Mouse (Mus musculus) embryonic facial prominence, embryonic 14.5 days (tissue): Measurements from ENCODE around the gene Egr4. TPM values are rescaled to one million over a fixed set of nuclear protein-coding genes. Genes with fewer than 3 reads are reported as not detected.

ENCODE experiments used
- ATAC-seq: fragments of 200-750 bp; cut with Nextera tagmentation; 2 replicates; pipeline ENCODE4 v1.8.0; 2017; ENCODE audit warnings: low read depth, moderate number of reproducible peaks, moderate TSS enrichment
- DNase-seq: peaks from one replicate; pipeline ENCODE4 v3.0.0-alpha.2; 2015; ENCODE audit warnings: low spot score
- H3K27ac ChIP-seq: fragments of 300-500 bp; sonication (generic); replicated peaks from 2 replicates; pipeline ENCODE4 v1.5.1; 2014; ENCODE audit warnings: low read depth, mild to moderate bottlenecking, low read length, moderate library complexity
- H3K27me3 ChIP-seq: fragments of 300-500 bp; sonication (generic); replicated peaks from 2 replicates; pipeline ENCODE4 v1.6.1; 2014; ENCODE audit warnings: low read length; ENCODE audit not compliant: control insufficient read depth, insufficient read depth
- H3K36me3 ChIP-seq: fragments of 300-500 bp; sonication (generic); 2 replicates; pipeline ENCODE4 v1.6.1; 2014; ENCODE audit warnings: low read length, mixed read lengths; ENCODE audit not compliant: control insufficient read depth, insufficient read depth
- H3K4me1 ChIP-seq: fragments of 300-500 bp; sonication (generic); 2 replicates; pipeline ENCODE4 v1.6.1; 2014; ENCODE audit warnings: antibody characterized with exemption, low read length; ENCODE audit not compliant: control insufficient read depth, insufficient read depth
- H3K4me2 ChIP-seq: fragments of 300-500 bp; sonication (generic); 2 replicates; pipeline ENCODE4 v1.6.1; 2014; ENCODE audit warnings: low read depth, mild to moderate bottlenecking, low read length, moderate library complexity, mixed read lengths
- H3K4me3 ChIP-seq: fragments of 300-500 bp; sonication (generic); 2 replicates; pipeline ENCODE4 v1.5.1; 2014; ENCODE audit warnings: low read depth, mild to moderate bottlenecking, low read length
- H3K9ac ChIP-seq: fragments of 300-500 bp; sonication (generic); 2 replicates; pipeline ENCODE4 v1.6.1; 2014; ENCODE audit warnings: low read depth, mild to moderate bottlenecking, low read length, moderate library complexity, mixed read lengths
- H3K9me3 ChIP-seq: fragments of 300-500 bp; sonication (generic); 2 replicates; pipeline ENCODE4 v1.6.1; 2016; ENCODE audit warnings: low read length; ENCODE audit not compliant: control insufficient read depth
- WGBS: fragments of 180-500 bp; shearing (Covaris S2); extraction: QIAGEN DNeasy Blood & Tissue Kit; methylation state at CpG from one replicate; pipeline ENCODE4 v1.1.7; 2014; 5-methylcytosine and 5-hydroxymethylcytosine counted together
- polyA plus RNA-seq: library from polyadenylated mRNA; unstranded; fragments of >200 nt; fragmentation: Nextera tagmentation; extraction: Ambion mirVana; gene quantifications from 2 replicates; pipeline ENCODE4 v1.2.1, GENCODE M21; 2014

The Egr4 gene
- polyA plus RNA-seq, 1 experiment from 2014 or later: not detected

DNA sequence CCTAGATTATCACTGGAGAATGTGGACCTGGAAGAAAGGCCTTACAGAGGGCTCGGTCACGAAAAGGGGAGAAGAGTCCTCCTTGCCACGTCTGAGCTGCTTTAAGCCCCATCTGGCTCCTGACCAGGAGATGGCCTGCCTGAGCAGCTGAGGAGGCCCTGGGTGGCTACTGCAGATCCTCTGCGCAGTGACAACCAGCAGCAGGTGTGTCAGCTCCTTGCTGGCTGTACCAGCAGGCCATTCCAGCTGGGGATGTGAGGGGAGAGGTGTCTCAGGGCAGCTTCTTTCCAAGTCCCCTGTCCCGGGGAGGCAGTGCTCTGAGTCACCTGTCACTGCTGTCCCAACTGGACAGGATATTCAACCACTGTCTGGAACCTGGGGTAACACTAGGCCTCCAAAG is 40.8 kb downstream of the Egr4 start:
- H3K27ac ChIP-seq: no peak overlapping the region
- H3K4me2 ChIP-seq: no peak overlapping the region
- no peak overlapping the region for H3K4me3 ChIP-seq
- no peak overlapping the region for H3K9ac ChIP-seq
- no peak for ATAC-seq
- 53% methylated on average over 5 of the region's 5 CpGs for WGBS
- no peak for DNase-seq
- H3K9me3 ChIP-seq: no peaks in the 10 kb centered on the region
- no peaks in the 10 kb centered on the region for H3K4me1 ChIP-seq
- H3K27me3 ChIP-seq: no peaks in the 10 kb centered on the region
- H3K36me3 ChIP-seq: peaks cover 22% of the 10 kb centered on the region

DNA sequence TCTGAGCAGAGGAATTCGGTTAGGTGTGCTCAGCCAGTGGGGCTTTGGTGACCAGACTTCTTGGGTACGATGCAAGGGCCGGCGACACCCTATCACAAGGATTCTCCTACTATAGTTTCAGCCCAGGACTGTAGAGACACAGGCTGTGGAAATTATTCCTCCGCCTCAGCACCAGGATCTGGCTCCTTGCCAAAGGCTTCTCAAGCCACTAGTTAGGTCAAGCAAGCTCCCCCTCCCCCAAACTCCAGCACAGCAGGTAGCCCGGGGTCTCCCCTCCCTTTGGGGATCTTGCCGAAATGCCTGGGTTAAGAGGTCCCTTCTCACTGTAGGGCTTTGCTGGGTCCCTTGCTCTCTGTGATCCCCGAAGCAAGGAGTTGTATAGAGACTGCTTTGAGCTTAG is 41.4 kb downstream of the Egr4 start:
- H3K4me1 ChIP-seq: no peaks in the 10 kb centered on the region
- 57% methylated on average over 8 of the region's 8 CpGs for WGBS
- no peak for DNase-seq
- no peaks in the 10 kb centered on the region for H3K27me3 ChIP-seq
- H3K27ac ChIP-seq: no peak overlapping the region
- H3K4me2 ChIP-seq: no peak overlapping the region
- H3K9ac ChIP-seq: no peak overlapping the region
- H3K4me3 ChIP-seq: no peak overlapping the region
- H3K9me3 ChIP-seq: no peaks in the 10 kb centered on the region
- ATAC-seq: no peak
- peaks cover 28% of the 10 kb centered on the region for H3K36me3 ChIP-seq

DNA sequence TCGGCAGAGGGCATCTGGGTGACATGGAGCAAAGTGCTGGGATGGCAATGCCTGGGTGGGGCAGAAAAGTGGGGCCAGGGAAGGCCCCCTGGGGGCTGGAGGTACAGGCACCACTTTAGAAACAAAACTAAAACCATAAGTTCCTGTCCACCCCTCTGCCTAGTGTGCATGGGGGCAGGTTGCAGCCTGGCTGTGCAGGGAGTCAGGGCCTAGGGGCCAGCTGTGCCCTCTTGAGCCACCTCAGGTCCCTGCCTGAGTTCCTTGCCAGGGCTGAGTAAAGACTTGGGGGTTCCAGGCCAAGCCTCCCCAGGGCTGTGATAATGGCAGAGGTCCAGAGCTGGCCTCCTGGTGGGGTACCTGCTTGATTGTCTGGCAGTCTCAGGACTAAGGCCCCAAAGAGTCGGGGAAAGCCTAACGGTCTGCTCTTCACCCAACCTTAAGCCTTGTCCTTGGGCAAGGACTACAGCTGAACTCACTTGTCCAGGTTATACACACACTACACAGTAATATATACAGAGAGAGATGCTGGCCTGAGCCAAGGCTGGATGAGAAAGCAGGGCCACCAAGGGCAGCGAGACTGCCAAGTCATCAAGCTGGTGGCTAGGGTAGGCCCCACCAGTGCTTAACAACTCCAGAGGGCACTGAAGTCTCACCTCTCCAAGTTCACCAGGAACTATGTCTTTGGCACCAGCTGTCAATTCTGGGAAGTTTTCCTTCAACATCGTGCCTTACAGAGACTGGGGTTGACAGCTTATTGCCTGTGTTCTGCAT is 43.5 kb downstream of the Egr4 start:
- H3K4me2 ChIP-seq: no peak overlapping the region
- no peak overlapping the region for H3K9ac ChIP-seq
- ATAC-seq (0 out of 2 replicates have a peak, but pooled peaks have one; percentile 39), DNase-seq (no peak)
- no peaks in the 10 kb centered on the region for H3K27me3 ChIP-seq
- WGBS: 79% methylated on average over 5 of the region's 5 CpGs
- H3K9me3 ChIP-seq: no peaks in the 10 kb centered on the region
- H3K4me3 ChIP-seq: no peak overlapping the region
- no peaks in the 10 kb centered on the region for H3K4me1 ChIP-seq
- no peak overlapping the region for H3K27ac ChIP-seq
- peaks cover 49% of the 10 kb centered on the region for H3K36me3 ChIP-seq

DNA sequence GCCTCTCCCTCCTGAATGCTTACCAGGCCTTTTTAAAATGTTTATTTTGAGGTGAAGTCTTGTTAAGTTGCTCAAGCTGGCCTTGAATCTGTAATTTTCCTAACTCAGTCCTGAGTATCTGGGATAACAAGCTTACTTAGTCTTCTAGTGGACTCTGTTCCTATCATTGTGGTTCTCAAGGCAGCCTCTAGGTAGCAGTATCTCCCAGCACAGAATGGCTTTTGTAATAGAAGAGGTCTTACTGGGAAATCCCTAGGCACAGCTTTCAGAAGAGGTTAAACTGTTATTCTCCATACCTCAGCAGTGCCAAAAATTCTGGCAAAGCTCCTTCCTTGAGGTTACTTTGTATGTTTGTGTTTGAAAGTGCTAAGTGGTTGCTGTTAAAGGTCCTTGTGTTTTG is 48.0 kb downstream of the Egr4 start:
- no peak overlapping the region for H3K4me2 ChIP-seq
- no peaks in the 10 kb centered on the region for H3K27me3 ChIP-seq
- H3K4me1 ChIP-seq: no peaks in the 10 kb centered on the region
- no peak overlapping the region for H3K9ac ChIP-seq
- ATAC-seq (no peak), DNase-seq (no peak)
- H3K4me3 ChIP-seq: no peak overlapping the region
- H3K9me3 ChIP-seq: no peaks in the 10 kb centered on the region
- peaks cover 94% of the 10 kb centered on the region for H3K36me3 ChIP-seq
- H3K27ac ChIP-seq: no peak overlapping the region

Other genes starting within 250 kb of the Egr4 start
- 6.7 and 8.9 TPM in 2 replicates for gene Sfxn5, start 180.2 kb downstream of the Egr4 start, polyA plus RNA-seq
- 15.1 and 15.7 TPM in 2 replicates for gene Rab11fip5, start 139.0 kb downstream of the Egr4 start, polyA plus RNA-seq
- not detected in 2 replicates for gene Noto, start 89.7 kb downstream of the Egr4 start, polyA plus RNA-seq
- gene Smyd5, start 81.6 kb downstream of the Egr4 start, polyA plus RNA-seq: 38.1 and 43.4 TPM in 2 replicates
- gene Cct7, start 62.1 kb downstream of the Egr4 start, polyA plus RNA-seq: 448 and 463 TPM in 2 replicates
- gene Pradc1, start 61.6 kb downstream of the Egr4 start, polyA plus RNA-seq: 28.0 and 29.9 TPM in 2 replicates
- 0.46 and 0.49 TPM in 2 replicates for gene Fbxo41, start 10.6 kb downstream of the Egr4 start, polyA plus RNA-seq
- 5.1 and 5.3 TPM in 2 replicates for gene Alms1, start 73.9 kb upstream of the Egr4 start, polyA plus RNA-seq
- not detected in 2 replicates for gene Nat8f7, start 199.6 kb upstream of the Egr4 start, polyA plus RNA-seq